Mouse (Mus musculus) testis, adult 2 months (tissue): ENCODE results near the gene Gm45140. TPM values are rescaled to one million over a fixed set of nuclear protein-coding genes. Genes with fewer than 3 reads are reported as not detected.
A peak's percentile ranks its signal among the peaks of the same experiment; 100 is the strongest.

Source experiments
- H3K27ac ChIP-seq: fragments of 200-500 bp; 2 replicates; pipeline ENCODE4 v1.5.1; 2012; ENCODE audit warnings: low read depth, low read length; ENCODE audit not compliant: control insufficient read depth, insufficient read depth
- H3K27me3 ChIP-seq: fragments of 200-500 bp; 2 replicates; pipeline ENCODE4 v1.6.1; 2012; ENCODE audit warnings: mild to moderate bottlenecking, low read length, moderate library complexity; ENCODE audit not compliant: control insufficient read depth, insufficient read depth
- H3K36me3 ChIP-seq: fragments of 200-500 bp; 2 replicates; pipeline ENCODE4 v1.6.1; 2012; ENCODE audit warnings: mild to moderate bottlenecking, low read length; ENCODE audit not compliant: control insufficient read depth, insufficient read depth
- H3K4me1 ChIP-seq: fragments of 200-500 bp; 2 replicates; pipeline ENCODE4 v1.6.1; 2012; ENCODE audit warnings: low read length; ENCODE audit not compliant: control insufficient read depth, insufficient read depth
- H3K4me3 ChIP-seq: fragments of 200-500 bp; 2 replicates; pipeline ENCODE4 v1.5.1; 2012; ENCODE audit warnings: low read depth, mild to moderate bottlenecking, low read length, moderate library complexity, mixed read lengths; ENCODE audit not compliant: control insufficient read depth
- CTCF ChIP-seq: fragments of 200-500 bp; IDR thresholded peaks from 2 replicates; pipeline ENCODE4 v1.5.1; 2012; ENCODE audit warnings: low read depth, mild to moderate bottlenecking, inconsistent platforms, low read length, moderate library complexity; ENCODE audit not compliant: control insufficient read depth, insufficient read depth, insufficient replicate concordance
- POLR2A ChIP-seq: fragments of 200-500 bp; IDR thresholded peaks from 2 replicates; pipeline ENCODE4 v1.6.1; 2012; ENCODE audit warnings: low read depth, mild to moderate bottlenecking, inconsistent platforms, low read length, moderate library complexity; ENCODE audit not compliant: control insufficient read depth
- polyA plus RNA-seq: library from polyadenylated mRNA; depleted of rRNA; stranded (reverse); fragments of >200 nt; gene quantifications from 2 replicates; pipeline ENCODE4 v1.2.3, GENCODE M21; 2012

Gm45140 gene
- polyA plus RNA-seq, 1 experiment = 0.95 TPM

DNA sequence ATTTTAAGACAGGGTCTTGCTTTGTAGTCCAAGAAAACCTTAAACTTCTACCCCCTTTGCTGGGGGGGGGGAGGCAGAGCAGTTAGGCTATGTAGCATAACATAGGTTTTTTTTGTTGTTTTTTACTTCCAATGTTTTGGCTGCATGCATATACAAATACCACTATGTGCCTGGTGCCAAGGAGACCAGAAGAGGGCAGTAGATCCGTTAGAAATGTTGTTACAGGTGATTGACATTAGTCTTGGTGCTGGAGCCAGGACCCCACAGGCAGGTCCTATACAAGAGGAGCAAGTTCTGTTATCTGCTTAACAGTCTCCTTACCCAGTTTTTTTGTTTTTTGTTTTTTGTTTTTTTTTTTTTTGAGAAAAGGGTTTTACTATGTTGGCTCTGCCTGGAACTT lies 6.7 kb upstream of the Gm45140 start:
- TF ChIP-seq CTCF = no peak
- no peak for TF ChIP-seq POLR2A
- Histone ChIP-seq H3K27me3 (no peaks in the 10 kb centered on the region), H3K36me3 (peaks cover 2% of the 10 kb centered on the region; the same call in 1 of the 2 replicates), H3K4me3 (no peak overlapping the region), H3K27ac (no peak overlapping the region), H3K4me1 (no peaks in the 10 kb centered on the region; the same call in 1 of the 2 replicates)

GRCm38 (mm10) chr6:87841635-87842034 lies 6.0 kb upstream of the Gm45140 start:
- H3K36me3 ChIP-seq = peaks cover 2% of the 10 kb centered on the region; the same call in 1 of the 2 replicates

DNA sequence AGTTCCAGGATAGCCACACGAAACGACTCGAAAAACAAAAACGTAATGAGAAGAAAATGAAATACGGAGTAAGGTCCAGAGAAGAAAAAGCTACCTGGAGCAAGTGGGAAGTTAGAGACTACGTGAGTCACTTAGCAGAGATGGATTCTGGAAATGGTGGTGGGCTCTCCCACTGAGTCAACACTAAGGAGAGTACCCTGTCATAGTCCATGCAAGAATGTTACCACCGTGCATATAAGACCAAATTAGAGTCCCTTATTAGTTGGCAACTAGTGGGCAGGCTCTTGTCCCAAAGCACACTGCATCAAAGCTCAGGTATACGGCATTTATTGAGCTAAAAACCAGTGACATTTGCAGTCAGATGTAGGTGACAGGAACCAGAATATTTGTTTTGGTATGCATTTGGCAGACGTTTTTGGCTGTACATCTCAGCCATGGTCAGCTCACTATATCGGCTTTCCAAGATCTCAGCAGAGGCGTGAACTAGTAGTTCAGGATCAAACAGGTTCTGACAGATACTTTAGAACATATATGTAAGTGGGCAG lies 4.3 kb upstream of the Gm45140 start:
- Histone ChIP-seq H3K27ac (no peak overlapping the region), H3K36me3 (peaks cover 2% of the 10 kb centered on the region; the same call in 1 of the 2 replicates), H3K4me3 (peak overlapping the region; percentile 47; the same call in 1 of the 2 replicates), H3K4me1 (no peaks in the 10 kb centered on the region; the same call in 1 of the 2 replicates), H3K27me3 (no peaks in the 10 kb centered on the region)
- TF ChIP-seq POLR2A (no peak), CTCF (no peak)

More at GRCm38 (mm10) chr6:87841635-87842034, 6.0 kb upstream of the Gm45140 start:
- Histone ChIP-seq H3K4me3 (no peak overlapping the region), H3K27ac (no peak overlapping the region), H3K27me3 (no peaks in the 10 kb centered on the region), H3K4me1 (no peaks in the 10 kb centered on the region; the same call in 1 of the 2 replicates)
- no peak for TF ChIP-seq POLR2A
- no peak for TF ChIP-seq CTCF

GRCm38 (mm10) chr6:87838551-87839197 lies 3.1 kb upstream of the Gm45140 start, which contains the start of gene Isy1:
Isy1 (minus strand) TSS chr6:87838798.
- TF ChIP-seq CTCF (no peak), POLR2A (peak; percentile 94)
- peak within 1 kb of the TSS; percentile 94 for H3K4me3 ChIP-seq
- H3K36me3 ChIP-seq = no peaks in the 10 kb centered on the region
- no peaks in the 10 kb centered on the region; the same call in 1 of the 2 replicates for H3K4me1 ChIP-seq
- peak within 1 kb of the TSS; percentile 95 for H3K27ac ChIP-seq
- H3K27me3 ChIP-seq = no peaks in the 10 kb centered on the region

GRCm38 (mm10) chr6:87820366-87820765 lies 15.2 kb downstream of the Gm45140 start:
- no peak overlapping the region for H3K27ac ChIP-seq
- TF ChIP-seq POLR2A = no peak
- TF ChIP-seq CTCF = no peak
- no peaks in the 10 kb centered on the region for H3K36me3 ChIP-seq
- H3K27me3 ChIP-seq = no peaks in the 10 kb centered on the region
- no peak overlapping the region for H3K4me3 ChIP-seq
- no peaks in the 10 kb centered on the region for H3K4me1 ChIP-seq

GRCm38 (mm10) chr6:87814486-87814885 lies 21.1 kb downstream of the Gm45140 start:
- H3K27ac ChIP-seq = no peak overlapping the region
- no peaks in the 10 kb centered on the region for H3K36me3 ChIP-seq
- H3K4me3 ChIP-seq = no peak overlapping the region
- TF ChIP-seq POLR2A (no peak), CTCF (no peak)
- H3K27me3 ChIP-seq = no peaks in the 10 kb centered on the region
- peaks cover 10% of the 10 kb centered on the region for H3K4me1 ChIP-seq

DNA sequence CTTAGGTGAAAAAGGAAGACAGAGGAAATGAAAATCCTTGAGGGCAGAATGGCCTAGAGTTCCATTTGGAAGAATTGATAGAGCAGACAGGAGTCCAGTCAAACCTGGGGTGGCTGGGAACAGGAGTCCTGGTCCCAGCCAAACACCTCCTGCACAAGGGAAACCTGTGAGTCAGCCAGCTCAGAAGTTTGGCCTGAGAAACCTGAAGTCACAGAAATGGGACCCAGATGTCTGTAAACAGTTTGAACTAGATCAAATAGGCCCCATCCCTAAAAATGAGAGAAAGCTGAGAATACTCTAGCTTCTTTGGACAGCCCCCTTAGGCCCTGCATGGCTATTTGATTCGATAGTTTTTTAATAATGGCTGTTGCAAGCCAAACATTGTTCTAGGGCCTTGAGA lies 22.9 kb downstream of the Gm45140 start:
- no peaks in the 10 kb centered on the region for H3K27me3 ChIP-seq
- H3K4me3 ChIP-seq = peak overlapping the region; percentile 91; the same call in 1 of the 2 replicates
- peaks cover 12% of the 10 kb centered on the region for H3K4me1 ChIP-seq
- no peaks in the 10 kb centered on the region for H3K36me3 ChIP-seq
- TF ChIP-seq POLR2A (no peak), CTCF (no peak)
- peak overlapping the region; percentile 80 for H3K27ac ChIP-seq
